Mouse (Mus musculus) Patski (cell line): ENCODE results near the gene Art5. TPM values are rescaled to one million over a fixed set of nuclear protein-coding genes. Genes with fewer than 3 reads are reported as not detected.
"Not testable (repeated sequence)": the region's sequence is repeated elsewhere in the genome, so short reads cannot be mapped to it uniquely, and the experiment has no call there.

Source experiments
- ATAC-seq: fragments of 100-300 bp; one replicate; pipeline ENCODE4 v1.8.0; 2021
- CTCF ChIA-PET: fragments of 350-600 bp; sonication (Branson Sonifier 250); formaldehyde crosslinking; loops from one replicate; lab custom pipeline; 2022; ENCODE audit warnings: inconsistent platforms; lab: Charles Lee
- POLR2A ChIA-PET: fragments of 350-600 bp; sonication (Branson Sonifier 250); formaldehyde crosslinking; loops from one replicate; lab custom pipeline; 2022; ENCODE audit warnings: antibody characterized with exemption, inconsistent platforms; lab: Charles Lee
- DNase-seq: peaks from one replicate; pipeline ENCODE4 v3.0.0-alpha.2; 2011; ENCODE audit warnings: low read depth, low spot score
- H3K27me3 ChIP-seq: fragments of 371-371 bp; one replicate; pipeline ENCODE4 v1.5.1; 2021
- CTCF ChIP-seq: fragments of 100-300 bp; IDR thresholded peaks from one replicate; pipeline ENCODE4 v1.5.1; 2021
- in situ Hi-C: fragments of 300-500 bp; cut with MboI; formaldehyde crosslinking; loops from 3 replicates; pipeline ENCODE4 v1.11.1; 2018; ENCODE audit warnings: low pct_unique_long_range_greater_than_20kb, mixed read lengths
- polyA plus RNA-seq: library from polyadenylated mRNA; unstranded; gene quantifications from one replicate; pipeline ENCODE4 v1.2.3, GENCODE M21; 2021

The Art5 gene
- polyA plus RNA-seq, 1 experiment from 2014 or later, result not detected

- ATAC-seq (no peak), DNase-seq (no peak)
- H3K27me3 ChIP-seq, result no peaks in the 10 kb centered on the region
- CTCF ChIA-PET, result interaction anchor here (1.0 kb wide), 1 partner anchor 34 kb away, joined by 3 read pairs; no protein-coding TSS in a partner anchor
- in situ Hi-C loops, result no loop called here
- no peak for TF ChIP-seq CTCF
- POLR2A ChIA-PET, result interaction anchor here (0.7 kb wide), 1 partner anchor 170 kb away, joined by 4 read pairs; no protein-coding TSS in a partner anchor
Observed at GRCm38 (mm10) chr7:102061353-102061752, 47.9 kb downstream of the Art5 start.

GRCm38 (mm10) chr7:102048524-102048923 is 60.8 kb downstream of the Art5 start:
- CTCF ChIA-PET, result not testable (repeated sequence)

More at GRCm38 (mm10) chr7:102048524-102048923, 60.8 kb downstream of the Art5 start:
- POLR2A ChIA-PET, ATAC-seq, in situ Hi-C loops, H3K27me3 ChIP-seq, DNase-seq: not testable (repeated sequence)
- TF ChIP-seq CTCF, result peak; percentile 45

Other genes with a start within 250 kb of the Art5 start
- 36.4 TPM for gene Anapc15, start 245.8 kb downstream of the Art5 start, polyA plus RNA-seq
- 73.6 TPM for gene Folr1, start 238.7 kb downstream of the Art5 start, polyA plus RNA-seq
- gene Lamtor1, start 203.6 kb downstream of the Art5 start, polyA plus RNA-seq, result 130 TPM
- gene Tomt, start 203.1 kb downstream of the Art5 start, polyA plus RNA-seq, result 0.50 TPM
- gene Lrrc51, start 175.6 kb downstream of the Art5 start, polyA plus RNA-seq, result 6.0 TPM
- 156 TPM for gene Numa1, start 175.4 kb downstream of the Art5 start, polyA plus RNA-seq
- 2.4 TPM for gene Il18bp, start 90.8 kb downstream of the Art5 start, polyA plus RNA-seq
- gene Rnf121, start 44.0 kb downstream of the Art5 start, polyA plus RNA-seq, result 35.8 TPM
- gene Xndc1, start 44.0 kb downstream of the Art5 start, polyA plus RNA-seq, result 13.1 TPM
- 0.24 TPM for gene Xntrpc, start 43.8 kb downstream of the Art5 start, polyA plus RNA-seq
- not detected for gene Trpc2, start 26.4 kb downstream of the Art5 start, polyA plus RNA-seq
- gene Art1, start 7.7 kb downstream of the Art5 start, polyA plus RNA-seq, result not detected
- gene Chrna10, start 7.3 kb upstream of the Art5 start, polyA plus RNA-seq, result not detected
- 40.0 TPM for gene Nup98, start 100.7 kb upstream of the Art5 start, polyA plus RNA-seq
- 33.7 TPM for gene Pgap2, start 100.7 kb upstream of the Art5 start, polyA plus RNA-seq
- 43.2 TPM for gene Rhog, start 146.6 kb upstream of the Art5 start, polyA plus RNA-seq
- gene Stim1, start 158.3 kb upstream of the Art5 start, polyA plus RNA-seq, result 47.2 TPM